Mouse (Mus musculus): ENCODE measurements around the gene Mapt.

- TF ChIP-seq CTCF (IDR thresholded peaks at IDR 0.05; ENCODE audit: low read depth): no peak
- no peak for TF ChIP-seq EP300 (IDR thresholded peaks at IDR 0.05; ENCODE audit: low read depth)
Measured at GRCm38 (mm10) chr11:104186837-104187150, 44.4 kb upstream of the Mapt start.

Measured in liver, embryonic 14.5 days (tissue).